Mouse (Mus musculus): Measurements from ENCODE around the gene Mafk. TPM values are rescaled to one million over a fixed set of nuclear protein-coding genes. Genes with fewer than 3 reads are reported as not detected.

The Mafk gene
- polyA plus RNA-seq, 1 experiment, result 10.8 TPM

DNA sequence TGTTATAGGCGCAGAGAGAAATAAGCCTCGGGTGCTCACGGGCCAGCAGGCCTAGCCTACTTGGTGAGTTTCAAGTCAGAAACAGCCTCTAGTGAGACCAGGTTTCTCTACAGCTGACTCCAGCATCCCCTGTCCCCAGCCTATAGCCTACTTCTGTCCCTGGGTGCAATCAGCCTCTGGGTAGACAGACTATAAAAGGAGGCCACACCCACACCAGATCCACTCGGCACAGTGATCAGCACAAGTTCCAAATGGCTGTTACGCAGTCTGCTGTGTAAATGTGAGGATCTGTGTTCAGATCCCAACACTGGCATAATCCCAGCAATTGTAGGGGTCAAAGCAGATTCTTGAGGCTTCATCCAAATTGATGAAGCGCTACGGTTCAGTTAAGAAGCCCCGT lies 11.9 kb downstream of the Mafk start:
- Histone ChIP-seq H3K4me3 (ENCODE audit: control insufficient read depth, low read depth, low read length) (no peak overlapping the region), H3K27me3 (ENCODE audit: control insufficient read depth, insufficient read depth, low read length) (no peaks in the 10 kb centered on the region), H3K36me3 (ENCODE audit: control insufficient read depth, insufficient read depth, low read length) (no peaks in the 10 kb centered on the region), H3K4me1 (ENCODE audit: control insufficient read depth, insufficient read depth, low read length) (peaks cover 5% of the 10 kb centered on the region), H3K27ac (ENCODE audit: control insufficient read depth, insufficient read depth, low read depth, low read length) (no peak overlapping the region)
- TF ChIP-seq POLR2A (IDR thresholded peaks at IDR 0.05; ENCODE audit: control insufficient read depth, low read depth, low read length) (no peak), CTCF (IDR thresholded peaks at IDR 0.05; ENCODE audit: control insufficient read depth, insufficient read depth, insufficient replicate concordance, low read depth, low read length) (no peak)

DNA sequence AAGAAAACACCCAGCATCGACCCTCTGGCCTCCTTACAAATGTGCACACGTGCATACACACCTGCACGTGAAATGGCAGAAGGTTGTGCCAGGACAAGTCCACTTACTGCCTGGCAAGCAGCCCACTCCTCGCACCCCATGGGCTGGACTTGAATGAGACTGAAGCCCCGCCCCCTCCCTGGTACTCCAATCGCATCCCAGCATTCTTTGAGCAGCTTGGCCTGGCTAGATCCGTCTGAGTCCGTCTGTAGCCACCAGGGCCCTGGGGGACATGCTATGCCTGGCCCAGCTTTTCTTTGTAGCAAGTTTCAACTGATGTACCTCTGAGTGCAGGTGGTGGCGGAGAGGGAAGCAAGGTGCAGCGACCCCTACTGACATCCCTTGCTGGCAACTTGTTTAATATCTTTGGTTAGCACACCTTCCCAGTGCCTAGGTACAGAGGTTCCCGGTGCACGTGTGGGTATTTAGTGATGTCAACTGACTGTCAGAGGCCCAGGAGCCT lies 12.3 kb downstream of the Mafk start:
- peak overlapping the region; percentile 70 for H3K27ac ChIP-seq (ENCODE audit: control insufficient read depth, insufficient read depth, low read depth, low read length)
- H3K4me1 ChIP-seq (ENCODE audit: control insufficient read depth, insufficient read depth, low read length), result peaks cover 8% of the 10 kb centered on the region
- no peaks in the 10 kb centered on the region for H3K36me3 ChIP-seq (ENCODE audit: control insufficient read depth, insufficient read depth, low read length)
- no peaks in the 10 kb centered on the region for H3K27me3 ChIP-seq (ENCODE audit: control insufficient read depth, insufficient read depth, low read length)
- TF ChIP-seq POLR2A (IDR thresholded peaks at IDR 0.05; ENCODE audit: control insufficient read depth, low read depth, low read length) (0 out of 2 replicates have a peak, but pooled peaks have one; percentile 32), CTCF (IDR thresholded peaks at IDR 0.05; ENCODE audit: control insufficient read depth, insufficient read depth, insufficient replicate concordance, low read depth, low read length) (peak; percentile 18; the same call in 1 of the 2 replicates)
- H3K4me3 ChIP-seq (ENCODE audit: control insufficient read depth, low read depth, low read length), result no peak overlapping the region

DNA sequence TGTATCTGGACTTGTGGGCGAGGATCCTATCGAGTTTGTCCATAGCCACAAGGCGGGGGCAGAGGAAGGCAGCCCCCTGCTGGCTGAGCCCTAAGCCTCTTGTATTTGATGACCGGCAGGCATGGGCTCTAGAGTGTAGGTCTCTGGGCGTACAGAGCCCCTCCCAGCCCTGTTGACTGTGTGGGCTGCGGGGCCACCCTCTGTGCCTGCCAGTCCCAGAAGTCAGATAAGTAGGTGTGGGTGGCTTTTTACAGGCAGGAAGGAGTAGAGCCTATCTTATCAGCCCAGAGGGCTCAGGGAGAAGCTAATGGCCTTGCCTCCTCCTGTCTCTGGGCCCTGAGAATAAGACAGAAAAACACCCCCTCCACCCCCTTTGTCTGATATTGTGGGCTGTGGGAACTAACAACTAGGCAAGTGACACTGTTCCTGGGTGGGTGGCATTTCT lies 12.8 kb downstream of the Mafk start:
- H3K27ac ChIP-seq (ENCODE audit: control insufficient read depth, insufficient read depth, low read depth, low read length), result no peak overlapping the region; the same call in 1 of the 2 replicates
- TF ChIP-seq POLR2A (IDR thresholded peaks at IDR 0.05; ENCODE audit: control insufficient read depth, low read depth, low read length), result no peak
- no peak for TF ChIP-seq CTCF (IDR thresholded peaks at IDR 0.05; ENCODE audit: control insufficient read depth, insufficient read depth, insufficient replicate concordance, low read depth, low read length)
- no peak overlapping the region for H3K4me3 ChIP-seq (ENCODE audit: control insufficient read depth, low read depth, low read length)
- no peaks in the 10 kb centered on the region for H3K27me3 ChIP-seq (ENCODE audit: control insufficient read depth, insufficient read depth, low read length)
- H3K4me1 ChIP-seq (ENCODE audit: control insufficient read depth, insufficient read depth, low read length), result peaks cover 8% of the 10 kb centered on the region
- H3K36me3 ChIP-seq (ENCODE audit: control insufficient read depth, insufficient read depth, low read length), result no peaks in the 10 kb centered on the region

DNA sequence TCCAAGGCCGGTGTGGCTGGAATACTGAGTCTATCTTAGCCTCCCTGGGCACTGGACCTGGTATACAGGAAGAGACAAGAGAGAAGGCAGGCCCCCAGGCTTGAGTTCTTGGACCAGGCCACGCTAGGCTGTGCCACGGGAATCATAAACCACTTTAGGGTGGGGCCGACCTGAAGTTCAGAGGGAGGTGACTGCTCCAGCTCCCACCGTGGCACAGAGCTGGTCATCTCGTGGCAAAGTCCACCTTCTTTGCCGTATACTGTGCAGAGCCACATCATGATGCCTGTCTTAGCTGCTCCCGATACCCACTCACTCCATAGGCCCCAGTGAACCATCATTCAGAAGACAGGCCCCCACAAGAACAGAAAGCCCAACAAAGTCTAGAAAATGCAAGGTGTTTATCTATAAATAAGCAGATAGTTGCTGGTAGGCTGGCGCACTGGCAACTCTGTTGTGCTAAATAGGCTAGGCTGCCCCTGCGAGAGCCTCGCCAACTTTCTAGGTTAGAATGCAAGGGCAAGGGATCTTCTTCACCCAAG lies 13.3 kb downstream of the Mafk start:
- no peak for TF ChIP-seq CTCF (IDR thresholded peaks at IDR 0.05; ENCODE audit: control insufficient read depth, insufficient read depth, insufficient replicate concordance, low read depth, low read length)
- TF ChIP-seq POLR2A (IDR thresholded peaks at IDR 0.05; ENCODE audit: control insufficient read depth, low read depth, low read length), result no peak; the same call in 1 of the 2 replicates
- H3K4me3 ChIP-seq (ENCODE audit: control insufficient read depth, low read depth, low read length), result no peak overlapping the region
- no peak overlapping the region for H3K27ac ChIP-seq (ENCODE audit: control insufficient read depth, insufficient read depth, low read depth, low read length)
- no peaks in the 10 kb centered on the region for H3K36me3 ChIP-seq (ENCODE audit: control insufficient read depth, insufficient read depth, low read length)
- H3K4me1 ChIP-seq (ENCODE audit: control insufficient read depth, insufficient read depth, low read length), result peaks cover 8% of the 10 kb centered on the region
- no peaks in the 10 kb centered on the region for H3K27me3 ChIP-seq (ENCODE audit: control insufficient read depth, insufficient read depth, low read length)

DNA sequence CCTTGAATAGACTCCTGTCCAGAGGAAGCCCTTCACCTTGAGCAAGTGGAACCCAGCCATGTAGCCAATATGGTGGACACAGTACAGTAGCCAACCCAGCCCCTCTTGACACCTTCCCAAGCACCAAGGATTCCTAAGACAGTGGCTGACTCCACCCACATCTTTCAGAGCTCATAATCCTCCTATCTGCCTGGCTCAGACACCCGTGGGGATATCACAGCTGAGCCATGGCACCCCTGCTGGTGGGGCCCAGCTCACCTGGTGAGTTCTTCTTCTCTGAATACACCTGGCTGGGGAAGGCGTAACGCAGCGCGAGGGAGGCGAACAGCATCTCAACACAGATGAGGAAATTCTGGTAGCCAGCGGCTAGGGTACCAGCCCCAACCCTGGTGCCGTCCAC lies 14.6 kb downstream of the Mafk start:
- TF ChIP-seq POLR2A (IDR thresholded peaks at IDR 0.05; ENCODE audit: control insufficient read depth, low read depth, low read length) (no peak), CTCF (IDR thresholded peaks at IDR 0.05; ENCODE audit: control insufficient read depth, insufficient read depth, insufficient replicate concordance, low read depth, low read length) (no peak)
- Histone ChIP-seq H3K27me3 (ENCODE audit: control insufficient read depth, insufficient read depth, low read length) (no peaks in the 10 kb centered on the region), H3K4me3 (ENCODE audit: control insufficient read depth, low read depth, low read length) (no peak overlapping the region), H3K27ac (ENCODE audit: control insufficient read depth, insufficient read depth, low read depth, low read length) (no peak overlapping the region), H3K36me3 (ENCODE audit: control insufficient read depth, insufficient read depth, low read length) (no peaks in the 10 kb centered on the region), H3K4me1 (ENCODE audit: control insufficient read depth, insufficient read depth, low read length) (peaks cover 8% of the 10 kb centered on the region)

DNA sequence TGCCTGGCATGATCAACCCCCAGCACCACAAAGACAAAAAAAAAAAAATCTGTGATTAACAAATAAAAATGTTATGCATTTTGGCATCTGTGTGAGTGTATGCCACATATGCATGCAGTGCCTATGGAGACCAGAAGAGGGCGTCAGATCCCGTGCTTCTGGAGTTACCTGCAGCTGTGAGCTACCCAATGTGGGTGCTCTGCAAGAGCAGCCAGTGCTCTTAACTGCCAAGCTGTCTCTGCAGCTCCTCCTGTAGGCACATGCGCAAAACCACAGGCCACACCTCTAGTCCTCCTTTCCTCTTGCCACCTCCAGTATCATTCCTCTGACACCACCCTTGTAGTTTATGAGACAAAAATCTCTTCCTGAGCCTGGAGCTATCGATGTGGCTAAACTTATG lies 18.1 kb downstream of the Mafk start:
- Histone ChIP-seq H3K4me1 (ENCODE audit: control insufficient read depth, insufficient read depth, low read length) (peaks cover 5% of the 10 kb centered on the region), H3K36me3 (ENCODE audit: control insufficient read depth, insufficient read depth, low read length) (no peaks in the 10 kb centered on the region), H3K27me3 (ENCODE audit: control insufficient read depth, insufficient read depth, low read length) (no peaks in the 10 kb centered on the region), H3K27ac (ENCODE audit: control insufficient read depth, insufficient read depth, low read depth, low read length) (no peak overlapping the region), H3K4me3 (ENCODE audit: control insufficient read depth, low read depth, low read length) (no peak overlapping the region)
- TF ChIP-seq POLR2A (IDR thresholded peaks at IDR 0.05; ENCODE audit: control insufficient read depth, low read depth, low read length) (peak; percentile 49; the same call in 1 of the 2 replicates), CTCF (IDR thresholded peaks at IDR 0.05; ENCODE audit: control insufficient read depth, insufficient read depth, insufficient replicate concordance, low read depth, low read length) (peak; percentile 67; the same call in 1 of the 2 replicates)

DNA sequence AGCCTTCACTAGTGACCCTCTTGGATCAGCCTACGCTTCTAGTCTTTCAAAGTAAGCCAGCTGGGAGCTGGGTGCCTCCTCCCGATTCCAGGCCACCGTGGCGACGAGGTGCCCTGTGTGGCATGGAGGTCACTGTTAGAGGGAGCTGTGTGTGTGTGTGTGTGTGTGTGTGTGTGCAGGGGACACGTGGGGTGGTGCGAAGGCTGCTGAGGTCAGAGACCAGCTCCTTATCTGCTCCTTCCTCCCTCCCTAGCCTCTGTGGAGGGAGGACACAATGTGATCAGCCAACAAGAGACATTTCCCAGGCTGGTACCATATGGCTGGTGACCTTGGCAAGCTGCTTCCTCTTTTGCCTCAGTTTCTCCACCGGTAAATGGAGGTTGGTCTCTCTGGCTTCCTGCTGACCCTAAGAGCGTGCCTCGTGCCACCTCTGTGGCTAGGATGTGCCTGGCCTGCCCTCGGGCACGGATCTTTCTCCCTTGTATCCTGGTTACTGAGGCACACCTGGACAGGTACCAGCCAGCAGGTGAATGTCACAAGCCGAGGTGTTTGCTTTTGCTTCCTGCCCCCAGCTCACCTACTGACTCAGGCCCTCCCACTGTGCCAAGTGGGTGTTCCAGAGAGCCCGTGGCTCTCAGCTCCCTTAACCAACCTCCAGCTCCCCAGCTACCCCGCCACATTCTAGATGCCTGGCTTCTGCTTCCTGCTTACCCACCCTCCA lies 20.5 kb downstream of the Mafk start:
- no peaks in the 10 kb centered on the region for H3K36me3 ChIP-seq (ENCODE audit: control insufficient read depth, insufficient read depth, low read length)
- no peak for TF ChIP-seq CTCF (IDR thresholded peaks at IDR 0.05; ENCODE audit: control insufficient read depth, insufficient read depth, insufficient replicate concordance, low read depth, low read length)
- TF ChIP-seq POLR2A (IDR thresholded peaks at IDR 0.05; ENCODE audit: control insufficient read depth, low read depth, low read length), result no peak; the same call in 1 of the 2 replicates
- no peaks in the 10 kb centered on the region for H3K27me3 ChIP-seq (ENCODE audit: control insufficient read depth, insufficient read depth, low read length)
- no peak overlapping the region; the same call in 1 of the 2 replicates for H3K27ac ChIP-seq (ENCODE audit: control insufficient read depth, insufficient read depth, low read depth, low read length)
- peak overlapping the region; percentile 51 for H3K4me3 ChIP-seq (ENCODE audit: control insufficient read depth, low read depth, low read length)
- peaks cover 5% of the 10 kb centered on the region for H3K4me1 ChIP-seq (ENCODE audit: control insufficient read depth, insufficient read depth, low read length)

Data from testis, adult 2 months (tissue).